Mouse (Mus musculus) cerebral cortex, adult 2 months (tissue): ENCODE measurements around the gene Atp1a4.

Experiments
- WGBS: fragments of 180-500 bp; shearing (Covaris S2); methylation state at CpG from one replicate; pipeline ENCODE4 v1.1.7; 2018; 5-methylcytosine and 5-hydroxymethylcytosine counted together

Gene Atp1a4

GRCm38 (mm10) chr1:172219451-172220406, 38.5 kb downstream of the Atp1a4 start, which contains the start of gene Casq1:
Gene Casq1 (minus strand): TSS chr1:172219868.
- WGBS = 81% methylated on average over 19 of the region's 19 CpGs

- 77% methylated on average over 15 of the region's 15 CpGs for WGBS
Observed at GRCm38 (mm10) chr1:172218164-172218910, 39.9 kb downstream of the Atp1a4 start.

GRCm38 (mm10) chr1:172217148-172217547, 41.1 kb downstream of the Atp1a4 start:
- 0% methylated on average over 5 of the region's 5 CpGs for WGBS

GRCm38 (mm10) chr1:172214748-172215147, 43.5 kb downstream of the Atp1a4 start:
- WGBS = 39% methylated on average over 3 of the region's 3 CpGs

- WGBS = 55% methylated on average over 4 of the region's 4 CpGs
Observed at GRCm38 (mm10) chr1:172213771-172214170, 44.4 kb downstream of the Atp1a4 start.

GRCm38 (mm10) chr1:172212776-172213175, 45.4 kb downstream of the Atp1a4 start:
- 62% methylated on average over 5 of the region's 5 CpGs for WGBS

GRCm38 (mm10) chr1:172207111-172207584, 51.1 kb downstream of the Atp1a4 start:
- 6% methylated on average over 7 of the region's 7 CpGs for WGBS

- WGBS = under 1% methylated on average over 39 of the region's 40 CpGs
Observed at GRCm38 (mm10) chr1:172206141-172206917, 51.9 kb downstream of the Atp1a4 start, which contains the start of gene Pea15a. Gene Pea15a (minus strand): TSS chr1:172206804.

- WGBS = 3% methylated on average over 3 of the region's 3 CpGs
Observed at GRCm38 (mm10) chr1:172205741-172206087, 52.5 kb downstream of the Atp1a4 start.

- 15% methylated on average over 15 of the region's 15 CpGs for WGBS
Observed at GRCm38 (mm10) chr1:172204814-172205740, 53.1 kb downstream of the Atp1a4 start.

- WGBS = 13% methylated on average over 9 of the region's 9 CpGs
Observed at GRCm38 (mm10) chr1:172204033-172204813, 54.0 kb downstream of the Atp1a4 start.

- WGBS = 9% methylated on average over 4 of the region's 4 CpGs
Observed at GRCm38 (mm10) chr1:172203566-172203965, 54.6 kb downstream of the Atp1a4 start.

GRCm38 (mm10) chr1:172202894-172203522, 55.2 kb downstream of the Atp1a4 start:
- WGBS = 12% methylated on average over 2 of the region's 2 CpGs

- 11% methylated on average over 14 of the region's 14 CpGs for WGBS
Observed at GRCm38 (mm10) chr1:172201967-172202880, 56.0 kb downstream of the Atp1a4 start.

- 14% methylated on average over 7 of the region's 7 CpGs for WGBS
Observed at GRCm38 (mm10) chr1:172200871-172201447, 57.3 kb downstream of the Atp1a4 start.

- WGBS = 61% methylated on average over 5 of the region's 5 CpGs
Observed at GRCm38 (mm10) chr1:172200161-172200560, 58.1 kb downstream of the Atp1a4 start.

GRCm38 (mm10) chr1:172198996-172199395, 59.2 kb downstream of the Atp1a4 start:
- WGBS = 74% methylated on average over 4 of the region's 4 CpGs

GRCm38 (mm10) chr1:172198316-172198715, 59.9 kb downstream of the Atp1a4 start:
- 54% methylated on average over 8 of the region's 8 CpGs for WGBS
